Mouse (Mus musculus): Measurements from ENCODE around the gene Ahnak. TPM values are rescaled to one million over a fixed set of nuclear protein-coding genes. Genes with fewer than 3 reads are reported as not detected.
"Not testable (repeated sequence)": the region's sequence is repeated elsewhere in the genome, so short reads cannot be mapped to it uniquely, and the experiment has no call there.

The Ahnak gene
- polyA plus RNA-seq, 1 experiment: 84.7 TPM

DNA sequence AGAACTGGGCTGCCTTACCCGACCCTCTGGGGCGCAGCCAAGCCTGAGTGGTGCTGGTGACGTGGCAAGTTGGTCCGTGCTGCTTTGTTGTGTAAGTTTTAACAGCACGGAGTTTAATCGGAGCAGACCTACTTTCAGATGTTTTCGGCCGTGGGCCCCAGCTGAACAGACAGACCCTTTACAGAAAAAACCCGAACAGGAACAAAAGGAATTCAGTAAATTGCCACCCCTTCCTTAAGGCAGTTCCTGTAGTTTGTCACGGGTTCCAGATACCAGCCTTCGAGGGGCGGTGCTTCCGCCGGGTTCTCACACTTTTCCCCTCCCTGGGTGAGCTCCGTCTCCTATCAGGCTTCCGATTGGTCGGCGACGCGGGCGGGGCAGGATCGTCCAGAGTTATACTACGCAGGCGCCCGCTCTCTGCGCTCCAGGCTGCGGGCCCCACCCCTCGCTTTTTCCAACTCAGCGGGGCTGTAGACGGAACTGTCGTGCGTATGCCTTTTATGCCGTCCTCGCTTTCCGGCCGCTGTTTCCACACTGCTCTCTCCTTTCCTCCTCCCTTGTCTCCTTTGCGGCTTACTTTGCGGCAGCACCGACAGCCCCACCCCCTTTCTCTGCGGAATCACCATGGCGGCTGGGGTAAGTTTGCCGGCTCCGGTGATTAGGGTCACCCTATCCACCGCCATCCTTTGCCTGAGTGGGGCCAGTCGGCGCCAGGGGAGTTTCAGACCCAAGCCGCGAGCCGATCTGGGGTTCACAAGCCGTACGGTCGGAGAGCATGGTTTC lies 22.3 kb upstream of the Ahnak start, which contains the start of gene Eef1g:
Gene Eef1g (plus strand): TSS at position 452 of the 783 bp plus-strand sequence.
- peaks cover 8% of the 10 kb centered on the region for H3K4me1 ChIP-seq (ENCODE audit: control insufficient read depth, insufficient read depth, low read length)
- TF ChIP-seq CTCF (IDR thresholded peaks at IDR 0.05; ENCODE audit: insufficient read depth, low read length) (no peak), POLR2A (IDR thresholded peaks at IDR 0.05; ENCODE audit: borderline replicate concordance, extremely low read depth, low read depth, low read length) (peak; percentile 80; the same call in 1 of the 2 replicates)
- peak; percentile 96 for DNase-seq
- H3K4me3 ChIP-seq (replicated peaks; ENCODE audit: extremely low read depth, low read depth, low read length): peak within 1 kb of the TSS; percentile 94
- under 1% methylated on average over 52 of the region's 52 CpGs for WGBS

DNA sequence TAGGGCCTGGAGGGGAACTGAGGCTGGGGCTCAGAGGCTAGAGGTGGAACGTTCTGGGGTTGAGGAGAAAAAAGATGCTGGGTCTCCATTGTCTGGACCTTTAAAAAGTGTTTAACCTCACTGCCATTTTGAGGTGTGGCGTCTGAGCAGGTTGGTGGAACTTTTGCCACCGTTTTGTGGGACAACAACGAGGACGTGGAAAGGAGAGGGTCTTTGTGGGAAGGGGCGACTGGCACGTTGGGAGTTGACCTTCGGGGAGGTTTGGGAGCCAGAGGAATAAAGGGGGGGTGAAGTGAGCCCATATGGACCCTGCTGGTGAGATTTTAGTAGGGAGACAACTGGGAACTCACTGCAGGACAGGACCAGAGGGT lies 21.7 kb upstream of the Ahnak start:
- 1% methylated on average over 8 of the region's 8 CpGs for WGBS
- DNase-seq: no peak
- TF ChIP-seq CTCF (IDR thresholded peaks at IDR 0.05; ENCODE audit: insufficient read depth, low read length): no peak
- no peak for TF ChIP-seq POLR2A (IDR thresholded peaks at IDR 0.05; ENCODE audit: borderline replicate concordance, extremely low read depth, low read depth, low read length)
- Histone ChIP-seq H3K4me3 (replicated peaks; ENCODE audit: extremely low read depth, low read depth, low read length) (peak overlapping the region; percentile 58), H3K4me1 (ENCODE audit: control insufficient read depth, insufficient read depth, low read length) (peaks cover 8% of the 10 kb centered on the region)

DNA sequence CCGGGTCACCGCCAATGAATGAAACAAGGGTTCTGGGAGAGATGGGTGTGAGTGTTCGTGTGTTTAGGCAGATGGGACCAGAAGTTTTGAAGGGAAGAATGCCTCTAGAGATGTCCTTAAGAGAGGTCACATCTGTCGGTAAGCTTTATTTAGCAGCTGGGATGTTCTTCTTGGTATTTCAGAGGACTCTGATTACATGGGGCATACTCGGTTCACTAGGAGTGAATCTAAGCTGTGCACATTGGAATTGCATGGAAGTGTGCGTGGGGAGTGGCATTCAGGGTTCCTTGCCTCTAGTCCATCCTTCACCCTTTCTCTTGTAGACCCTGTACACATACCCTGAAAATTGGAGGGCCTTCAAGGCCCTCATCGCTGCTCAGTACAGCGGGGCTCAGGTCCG lies 21.2 kb upstream of the Ahnak start:
- WGBS: 6% methylated on average over 9 of the region's 9 CpGs
- H3K4me3 ChIP-seq (replicated peaks; ENCODE audit: extremely low read depth, low read depth, low read length): no peak overlapping the region
- no peak for TF ChIP-seq CTCF (IDR thresholded peaks at IDR 0.05; ENCODE audit: insufficient read depth, low read length)
- peaks cover 8% of the 10 kb centered on the region for H3K4me1 ChIP-seq (ENCODE audit: control insufficient read depth, insufficient read depth, low read length)
- DNase-seq: no peak

GRCm38 (mm10) chr19:8972491-8972890 lies 16.6 kb upstream of the Ahnak start:
- DNase-seq; H3K4me1 ChIP-seq (ENCODE audit: control insufficient read depth, insufficient read depth, low read length); H3K4me3 ChIP-seq (replicated peaks; ENCODE audit: extremely low read depth, low read depth, low read length): not testable (repeated sequence)
- 80% methylated on average over 8 of the region's 8 CpGs for WGBS

- 58% methylated on average over 1 of the region's 1 CpGs for WGBS
- no peaks in the 10 kb centered on the region; the same call in 1 of the 2 replicates for H3K4me1 ChIP-seq (ENCODE audit: control insufficient read depth, insufficient read depth, low read length)
- no peak for DNase-seq
- no peak overlapping the region for H3K4me3 ChIP-seq (replicated peaks; ENCODE audit: extremely low read depth, low read depth, low read length)
- TF ChIP-seq CTCF (IDR thresholded peaks at IDR 0.05; ENCODE audit: insufficient read depth, low read length) (no peak), POLR2A (IDR thresholded peaks at IDR 0.05; ENCODE audit: borderline replicate concordance, extremely low read depth, low read depth, low read length) (no peak)
Measured at GRCm38 (mm10) chr19:8974638-8975037, 14.4 kb upstream of the Ahnak start.

- H3K4me3 ChIP-seq (replicated peaks; ENCODE audit: extremely low read depth, low read depth, low read length): no peak overlapping the region
- no peaks in the 10 kb centered on the region; the same call in 1 of the 2 replicates for H3K4me1 ChIP-seq (ENCODE audit: control insufficient read depth, insufficient read depth, low read length)
- WGBS: 95% methylated on average over 2 of the region's 2 CpGs
- no peak for DNase-seq
- no peak for TF ChIP-seq POLR2A (IDR thresholded peaks at IDR 0.05; ENCODE audit: borderline replicate concordance, extremely low read depth, low read depth, low read length)
- no peak for TF ChIP-seq CTCF (IDR thresholded peaks at IDR 0.05; ENCODE audit: insufficient read depth, low read length)
Measured at GRCm38 (mm10) chr19:8975491-8975890, 13.6 kb upstream of the Ahnak start.

DNA sequence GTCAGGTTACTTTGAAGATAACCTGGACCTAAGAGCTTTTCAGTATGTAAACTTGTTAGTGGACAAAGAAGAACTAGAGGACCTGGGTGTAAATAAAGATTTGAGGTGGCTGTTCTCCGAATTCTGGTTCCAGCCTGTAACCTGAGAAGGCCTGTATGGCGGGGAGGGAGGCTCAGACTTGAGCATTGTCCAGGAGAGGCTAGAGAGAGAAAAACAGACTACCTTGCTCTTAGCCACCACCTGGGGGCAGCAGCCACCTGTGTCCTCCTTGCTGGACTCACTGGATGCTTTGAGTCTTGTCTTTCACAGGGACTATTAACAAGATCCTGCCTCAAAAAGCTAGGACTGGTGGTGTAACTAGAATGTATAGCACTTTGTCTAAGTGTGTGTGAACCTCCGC lies 12.5 kb upstream of the Ahnak start:
- Histone ChIP-seq H3K4me1 (ENCODE audit: control insufficient read depth, insufficient read depth, low read length) (peaks cover 3% of the 10 kb centered on the region; the same call in 1 of the 2 replicates), H3K4me3 (replicated peaks; ENCODE audit: extremely low read depth, low read depth, low read length) (peak overlapping the region; percentile 4)
- DNase-seq: no peak
- peak; percentile 96 for TF ChIP-seq CTCF (IDR thresholded peaks at IDR 0.05; ENCODE audit: insufficient read depth, low read length)
- TF ChIP-seq POLR2A (IDR thresholded peaks at IDR 0.05; ENCODE audit: borderline replicate concordance, extremely low read depth, low read depth, low read length): no peak
- WGBS: 42% methylated on average over 3 of the region's 3 CpGs

DNA sequence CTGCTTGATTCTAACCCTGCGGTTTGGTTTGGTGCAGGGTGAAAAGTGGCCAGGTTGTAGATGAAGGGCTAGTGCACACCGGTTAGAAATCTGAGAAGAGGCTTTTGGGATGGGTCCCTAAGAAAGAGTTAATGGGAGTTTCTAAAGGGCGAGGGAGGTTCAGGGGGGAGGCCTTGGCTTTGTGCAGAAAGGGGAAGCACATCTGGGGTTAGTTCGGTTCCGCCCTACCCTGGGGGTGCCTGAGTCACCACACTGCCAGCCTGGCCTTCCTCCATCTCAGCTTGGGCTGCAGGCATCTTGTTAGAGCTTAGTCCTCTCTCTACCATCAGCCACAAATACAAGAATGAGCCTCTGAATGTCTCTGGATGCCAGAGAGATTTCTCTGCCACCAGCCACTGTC lies 8.3 kb upstream of the Ahnak start:
- 56% methylated on average over 5 of the region's 5 CpGs for WGBS
- no peak for DNase-seq
- TF ChIP-seq POLR2A (IDR thresholded peaks at IDR 0.05; ENCODE audit: borderline replicate concordance, extremely low read depth, low read depth, low read length): no peak
- no peak for TF ChIP-seq CTCF (IDR thresholded peaks at IDR 0.05; ENCODE audit: insufficient read depth, low read length)
- Histone ChIP-seq H3K4me1 (ENCODE audit: control insufficient read depth, insufficient read depth, low read length) (peaks cover 31% of the 10 kb centered on the region), H3K4me3 (replicated peaks; ENCODE audit: extremely low read depth, low read depth, low read length) (no peak overlapping the region)

GRCm38 (mm10) chr19:8981450-8982168 lies 7.5 kb upstream of the Ahnak start:
- DNase-seq: no peak
- WGBS: 52% methylated on average over 2 of the region's 2 CpGs
- peaks cover 34% of the 10 kb centered on the region for H3K4me1 ChIP-seq (ENCODE audit: control insufficient read depth, insufficient read depth, low read length)

More at GRCm38 (mm10) chr19:8981450-8982168, 7.5 kb upstream of the Ahnak start:
- TF ChIP-seq CTCF (IDR thresholded peaks at IDR 0.05; ENCODE audit: insufficient read depth, low read length) (no peak), POLR2A (IDR thresholded peaks at IDR 0.05; ENCODE audit: borderline replicate concordance, extremely low read depth, low read depth, low read length) (no peak)
- no peak overlapping the region for H3K4me3 ChIP-seq (replicated peaks; ENCODE audit: extremely low read depth, low read depth, low read length)

Measured in lung, adult 2 months (tissue).